Mouse (Mus musculus) G1E (cell line): Measurements from ENCODE around the gene Naif1.

ENCODE experiments used
- CTCF ChIP-seq: IDR thresholded peaks from 2 replicates; pipeline ENCODE4 v1.5.1; 2012; ENCODE audit warnings: low read depth, low read length, inconsistent platforms, mixed read lengths
- GATA1 ChIP-seq: IDR thresholded peaks from 2 replicates; pipeline ENCODE4 v1.6.1; 2012; ENCODE audit warnings: borderline replicate concordance, low read length, inconsistent platforms, mixed read lengths
- POLR2AphosphoS5 ChIP-seq: IDR thresholded peaks from 2 replicates; pipeline ENCODE4 v1.6.1; 2012; ENCODE audit warnings: low read depth, low read length, inconsistent platforms; ENCODE audit not compliant: insufficient replicate concordance

DNA sequence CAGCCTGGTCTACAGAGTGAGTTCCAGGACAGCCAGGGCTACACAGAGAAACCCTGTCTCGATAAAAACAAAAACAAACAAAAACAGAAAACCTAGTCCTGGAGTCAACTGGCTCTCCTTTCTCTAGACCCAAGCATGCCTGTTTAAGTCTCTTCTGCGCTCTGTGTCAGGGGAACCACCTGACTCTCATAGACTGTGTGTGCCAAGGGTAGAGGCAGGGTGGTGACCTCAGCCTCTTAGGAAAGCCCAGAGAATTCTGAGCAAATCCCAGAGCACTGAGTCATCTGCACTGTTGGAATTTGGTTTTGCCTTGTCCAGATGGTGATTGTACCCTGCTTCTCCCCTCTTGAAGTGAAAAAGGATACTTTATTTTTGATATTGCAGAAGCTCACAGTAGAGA is 8.0 kb downstream of the Naif1 start:
- TF ChIP-seq GATA1 (no peak), POLR2AphosphoS5 (no peak), CTCF (no peak)
